Mouse (Mus musculus) heart, adult 2 months (tissue): ENCODE measurements around the gene Hspa14. TPM values are rescaled to one million over a fixed set of nuclear protein-coding genes. Genes with fewer than 3 reads are reported as not detected.

Source experiments
- DNase-seq, 2 experiments: peaks; one replicate each; pipeline ENCODE4 v3.0.0; 2021
- H3K27ac ChIP-seq: fragments of 200-600 bp; 2 replicates; pipeline ENCODE4 v1.8.1; 2022
- H3K27me3 ChIP-seq: fragments of 200-500 bp; 2 replicates; pipeline ENCODE4 v1.6.1; 2012; ENCODE audit warnings: mild to moderate bottlenecking, low read length, inconsistent platforms, mixed read lengths; ENCODE audit not compliant: control insufficient read depth, insufficient read depth
- H3K36me3 ChIP-seq: fragments of 200-500 bp; 2 replicates; pipeline ENCODE4 v1.6.1; 2012; ENCODE audit warnings: low read length, inconsistent platforms; ENCODE audit not compliant: control insufficient read depth, insufficient read depth
- H3K4me1 ChIP-seq: fragments of 200-500 bp; 2 replicates; pipeline ENCODE4 v1.6.1; 2011; ENCODE audit warnings: low read length; ENCODE audit not compliant: control insufficient read depth, insufficient read depth
- H3K4me3 ChIP-seq: fragments of 200-600 bp; 2 replicates; pipeline ENCODE4 v1.8.1; 2022
- H3K79me2 ChIP-seq: fragments of 200-500 bp; replicated peaks from 2 replicates; pipeline ENCODE4 v1.6.1; 2012; ENCODE audit warnings: mild to moderate bottlenecking, inconsistent platforms, low read length, moderate library complexity, mixed read lengths; ENCODE audit not compliant: control insufficient read depth, insufficient read depth
- H3K9ac ChIP-seq: fragments of 200-500 bp; 2 replicates; pipeline ENCODE4 v1.6.1; 2012; ENCODE audit warnings: low read depth, mild to moderate bottlenecking, control low read depth, inconsistent platforms, low read length, mixed read lengths
- CTCF ChIP-seq: fragments of 200-600 bp; IDR thresholded peaks from 2 replicates; pipeline ENCODE4 v1.8.1; 2022; ENCODE audit warnings: antibody characterized with exemption, mild to moderate bottlenecking, moderate library complexity
- EP300 ChIP-seq: fragments of 200-500 bp; IDR thresholded peaks from 2 replicates; pipeline ENCODE4 v1.6.1; 2011; ENCODE audit warnings: low read depth, low read length, control low read depth; ENCODE audit not compliant: insufficient read depth
- POLR2A ChIP-seq: fragments of 200-500 bp; IDR thresholded peaks from 2 replicates; pipeline ENCODE4 v1.6.1; 2011; ENCODE audit warnings: mild to moderate bottlenecking, low read depth, low read length, control low read depth; ENCODE audit not compliant: insufficient read depth
- WGBS: fragments of 180-500 bp; shearing (Covaris S2); methylation state at CpG from one replicate; pipeline ENCODE4 v1.1.7; 2018; 5-methylcytosine and 5-hydroxymethylcytosine counted together
- intact Hi-C: fragments of 180-260 bp; cut with DNase I; formaldehyde crosslinking; loops from one replicate; pipeline ENCODE4 v1.15.1; 2025
- long read RNA-seq: library from polyadenylated mRNA; stranded (forward); transcript quantifications from one replicate; pipeline ENCODE4 v2.0.0, GENCODE M21; 2021
- polyA plus RNA-seq: library from polyadenylated mRNA; depleted of rRNA; stranded (reverse); fragments of >200 nt; gene quantifications from 2 replicates; pipeline ENCODE4 v1.2.3, GENCODE M21; 2012; rRNA removed
- total RNA-seq, 2 experiments: library from RNA; stranded (reverse); gene quantifications; 2 replicates each; pipeline ENCODE4 v1.2.3; 2021

Hspa14 gene
- 10 to 100 TPM; 21.5 to 22.7 TPM for total RNA-seq
- 16.9 and 21.5 TPM in 2 replicates for polyA plus RNA-seq
- long read RNA-seq, transcript Hspa14-201 (14 exons, 1,795 nt): major isoform, 17 of 21 reads
- long read RNA-seq, partial matches to known transcripts: 1 of 21 reads
- long read RNA-seq, other reads (novel, unspliced or antisense): 3 of 21 reads

DNA sequence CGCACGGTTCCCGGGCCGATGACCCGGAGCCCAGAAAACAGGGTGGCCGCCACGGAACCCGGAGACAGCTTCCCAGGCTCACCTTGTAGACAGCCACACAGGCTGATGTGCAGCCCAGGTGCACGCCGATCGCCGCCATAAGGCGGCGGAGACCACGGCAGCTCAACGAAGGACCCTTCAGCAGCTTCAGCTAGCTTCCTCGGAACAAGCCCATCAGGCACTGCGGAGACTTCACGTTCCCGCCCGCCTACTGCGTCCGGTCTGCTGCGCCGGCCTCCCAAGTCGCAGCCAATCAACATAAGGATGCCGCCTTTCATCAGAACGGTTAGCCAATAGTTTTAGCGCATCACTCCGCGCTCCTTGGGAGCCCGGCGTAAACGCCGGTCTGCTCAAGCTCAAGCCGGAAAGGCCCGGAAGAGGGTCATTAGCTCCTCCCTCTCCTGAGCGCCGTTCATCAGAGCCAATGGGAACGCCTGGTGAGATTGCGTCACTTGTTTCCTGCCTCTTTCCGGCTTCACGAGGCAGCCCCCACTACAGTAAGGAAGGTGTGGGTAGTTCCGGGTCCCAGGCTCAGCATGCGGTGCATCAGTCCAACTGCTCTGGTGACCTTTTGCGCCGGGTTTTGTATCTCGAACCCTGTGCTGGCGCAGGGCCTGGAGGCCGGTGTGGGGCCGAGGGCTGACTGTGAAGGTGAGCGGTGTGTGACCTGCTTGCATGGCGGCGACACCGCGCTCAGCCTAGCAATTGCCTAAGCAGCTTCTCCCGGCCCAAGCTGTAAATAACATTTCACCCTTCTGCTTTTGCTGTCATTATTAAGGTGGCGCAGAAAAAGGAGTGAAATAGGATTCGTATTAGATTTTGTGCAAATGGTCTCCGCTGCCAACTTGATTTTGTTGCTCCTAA, at the start of gene Hspa14, which contains the start of the genes Gm45902 and Cdnf:
Gene Hspa14 (minus strand): TSS at position 263 of the 903 bp plus-strand sequence.
Gene Gm45902 (minus strand): TSS at position 239 of the 903 bp plus-strand sequence.
Gene Cdnf (plus strand): TSS at position 479 of the 903 bp plus-strand sequence.
- Histone ChIP-seq H3K9ac (peak within 1 kb of the TSS; percentile 84), H3K27me3 (no peaks in the 10 kb centered on the region), H3K27ac (peak within 1 kb of the TSS; percentile 92), H3K79me2 (no peaks in the 10 kb centered on the region), H3K4me1 (peaks cover 3% of the 10 kb centered on the region; the same call in 1 of the 2 replicates), H3K4me3 (peak within 1 kb of the TSS; percentile 78), H3K36me3 (peaks cover 3% of the 10 kb centered on the region; the same call in 1 of the 2 replicates)
- WGBS: 1% methylated on average over 60 of the region's 60 CpGs
- TF ChIP-seq POLR2A: peak; percentile 77
- TF ChIP-seq CTCF: no peak
- peak; percentile 36; the same call in 1 of the 2 replicates for TF ChIP-seq EP300
- DNase-seq: peak; percentile 92 to 98
- intact Hi-C loops: loop anchor here (2.0 kb wide), 1 partner anchor 38 kb away; the partner anchor contains the start of gene Suv39h2

DNA sequence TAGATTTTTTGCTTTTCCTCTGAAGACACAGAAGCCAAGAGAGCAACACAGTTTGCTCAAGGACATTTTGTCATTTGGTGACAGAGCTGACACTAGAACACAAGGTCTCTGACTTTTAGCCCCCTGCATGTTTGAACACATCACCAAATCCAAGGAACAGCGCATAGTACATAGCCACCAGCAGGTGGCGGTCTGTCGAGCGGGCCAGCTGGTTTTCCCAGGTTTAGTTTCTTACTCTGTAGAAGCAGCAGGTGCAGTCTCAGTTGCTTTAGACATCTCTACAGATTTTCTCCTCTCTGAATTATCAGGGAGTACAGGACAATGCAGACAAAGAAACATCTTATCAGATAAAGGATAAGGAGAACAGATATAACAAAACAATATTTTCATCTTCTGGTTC, 34.0 kb upstream of the Hspa14 start:
- peak; percentile 38 to 47 for DNase-seq
- no peak for TF ChIP-seq EP300
- TF ChIP-seq CTCF: peak; percentile 96
- WGBS: 4% methylated on average over 4 of the region's 4 CpGs
- Histone ChIP-seq H3K27me3 (no peaks in the 10 kb centered on the region), H3K36me3 (no peaks in the 10 kb centered on the region), H3K27ac (no peak overlapping the region), H3K4me3 (no peak overlapping the region), H3K9ac (no peak overlapping the region), H3K79me2 (no peaks in the 10 kb centered on the region), H3K4me1 (no peaks in the 10 kb centered on the region)
- intact Hi-C loops: loop anchor here (1.0 to 10.0 kb wide), 4 partner anchors 199 to 948 kb away; no protein-coding TSS in a partner anchor

DNA sequence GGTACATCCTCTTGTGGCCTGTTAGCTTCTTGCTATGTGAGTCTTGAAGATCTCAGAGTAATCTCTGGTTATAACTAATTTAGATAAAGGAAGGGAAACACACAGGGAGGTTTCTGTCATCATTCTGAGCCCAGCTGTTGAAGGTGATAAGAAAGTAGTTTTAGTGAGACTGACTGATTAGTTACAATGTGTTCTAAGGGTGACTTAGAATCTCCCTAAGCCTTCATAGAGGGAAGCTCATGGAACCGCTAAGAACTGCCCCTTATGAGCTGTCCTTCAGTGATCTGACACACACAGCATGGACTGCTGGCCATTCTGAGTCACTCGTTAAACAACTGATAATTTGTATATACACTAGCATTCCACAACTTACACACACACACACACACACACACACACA, 33.4 kb upstream of the Hspa14 start:
- Histone ChIP-seq H3K4me3 (no peak overlapping the region), H3K79me2 (no peaks in the 10 kb centered on the region), H3K4me1 (no peaks in the 10 kb centered on the region), H3K36me3 (no peaks in the 10 kb centered on the region), H3K9ac (no peak overlapping the region), H3K27ac (no peak overlapping the region), H3K27me3 (no peaks in the 10 kb centered on the region)
- intact Hi-C loops: loop anchor here (1.0 to 10.0 kb wide), 4 partner anchors 199 to 949 kb away; no protein-coding TSS in a partner anchor
- 50% methylated on average over 2 of the region's 2 CpGs for WGBS
- DNase-seq: no peak
- TF ChIP-seq EP300 (no peak), POLR2A (no peak), CTCF (no peak)

DNA sequence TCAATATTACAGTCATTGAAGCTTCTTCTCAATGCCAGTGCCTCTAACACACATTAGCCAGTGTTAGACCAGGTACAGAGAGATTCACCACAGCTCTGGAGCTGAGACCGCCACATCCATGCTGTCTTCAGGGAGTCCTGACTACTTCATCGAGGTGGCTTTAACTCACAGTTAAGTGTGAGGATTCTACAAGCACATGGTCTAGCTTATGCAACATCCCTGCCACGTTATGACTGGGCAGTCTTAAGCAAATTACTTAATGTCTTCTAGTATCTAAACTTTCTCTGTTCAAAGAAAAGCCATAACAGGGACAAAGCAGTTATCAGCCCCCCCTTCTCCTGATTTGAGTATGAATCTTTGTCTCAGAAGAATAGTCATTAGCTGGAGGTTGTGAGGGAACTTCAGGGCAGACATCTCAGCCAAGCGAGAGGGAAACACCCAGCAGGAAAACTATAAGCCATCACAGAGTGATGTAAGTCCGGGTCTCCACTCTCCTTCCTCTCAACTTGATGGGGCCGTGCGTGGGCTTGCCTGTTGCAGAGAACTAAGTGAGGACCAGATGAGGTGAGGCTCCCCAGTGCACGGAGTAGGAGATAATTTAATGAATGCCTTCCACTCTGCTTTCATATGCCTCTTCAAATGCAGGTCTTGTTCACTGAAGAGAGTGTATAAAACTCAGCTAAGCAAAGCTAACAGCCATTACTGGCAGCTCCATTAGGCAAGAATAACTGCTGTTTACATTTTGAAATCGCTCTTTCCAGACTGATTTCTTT, 28.9 kb upstream of the Hspa14 start:
- Histone ChIP-seq H3K4me1 (no peaks in the 10 kb centered on the region), H3K27ac (no peak overlapping the region), H3K79me2 (no peaks in the 10 kb centered on the region), H3K4me3 (no peak overlapping the region), H3K27me3 (no peaks in the 10 kb centered on the region), H3K36me3 (no peaks in the 10 kb centered on the region), H3K9ac (no peak overlapping the region)
- DNase-seq: no peak
- WGBS: 54% methylated on average over 9 of the region's 9 CpGs
- TF ChIP-seq EP300: no peak
- TF ChIP-seq POLR2A: no peak
- no peak for TF ChIP-seq CTCF
- intact Hi-C loops: loop anchor here (10.0 kb wide), 1 partner anchor 953 kb away; no protein-coding TSS in a partner anchor

DNA sequence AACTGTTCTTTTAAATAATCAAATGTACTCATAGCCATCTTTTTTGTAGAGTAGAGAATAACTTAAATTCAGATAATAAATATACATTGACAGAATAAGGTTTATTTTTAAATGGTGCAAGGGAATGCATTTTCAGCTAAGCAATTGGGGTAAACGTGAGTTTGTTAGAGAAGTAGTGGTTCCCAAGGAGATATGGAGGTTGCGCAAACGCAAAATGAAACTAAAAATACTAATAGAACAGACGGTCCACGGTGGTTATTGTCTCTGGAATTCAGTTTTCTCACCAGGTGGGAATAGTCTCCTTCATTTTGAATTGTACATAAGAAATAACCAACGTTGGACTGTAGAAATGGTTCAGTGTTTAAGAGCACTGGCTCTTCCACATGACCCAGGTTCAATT, 13.7 kb upstream of the Hspa14 start:
- DNase-seq: no peak
- Histone ChIP-seq H3K4me1 (no peaks in the 10 kb centered on the region), H3K27me3 (no peaks in the 10 kb centered on the region), H3K27ac (no peak overlapping the region), H3K4me3 (no peak overlapping the region), H3K79me2 (no peaks in the 10 kb centered on the region), H3K9ac (no peak overlapping the region), H3K36me3 (no peaks in the 10 kb centered on the region)
- WGBS: 78% methylated on average over 6 of the region's 6 CpGs
- TF ChIP-seq POLR2A: no peak
- TF ChIP-seq EP300: no peak
- no peak for TF ChIP-seq CTCF
- intact Hi-C loops: no loop called here
